Mouse (Mus musculus): Measurements from ENCODE around the gene Mocs2.

Mocs2 gene

GRCm38 (mm10) chr13:114854023-114854422 lies 36.0 kb downstream of the Mocs2 start:
- CTCF ChIA-PET, result no interaction called here

- CTCF ChIA-PET, result no interaction called here
Observed at GRCm38 (mm10) chr13:114854428-114854827, 36.4 kb downstream of the Mocs2 start.

- CTCF ChIA-PET, result no interaction called here
Observed at GRCm38 (mm10) chr13:114855573-114856268, 37.7 kb downstream of the Mocs2 start.

- CTCF ChIA-PET, result no interaction called here
Observed at GRCm38 (mm10) chr13:114856269-114856627, 38.2 kb downstream of the Mocs2 start.

- CTCF ChIA-PET, result no interaction called here
Observed at GRCm38 (mm10) chr13:114857525-114857924, 39.5 kb downstream of the Mocs2 start.

- CTCF ChIA-PET, result no interaction called here
Observed at GRCm38 (mm10) chr13:114874738-114875137, 56.7 kb downstream of the Mocs2 start.

GRCm38 (mm10) chr13:114876005-114876520 lies 58.0 kb downstream of the Mocs2 start:
- CTCF ChIA-PET, result no interaction called here

GRCm38 (mm10) chr13:114878667-114879066 lies 60.6 kb downstream of the Mocs2 start:
- CTCF ChIA-PET, result interaction anchor here (0.7 kb wide), 1 partner anchor 27 kb away, joined by 3 read pairs; no protein-coding TSS in a partner anchor

Data from spleen, embryonic (tissue).